Mouse (Mus musculus): ENCODE results near the gene Pfkfb3. TPM values are rescaled to one million over a fixed set of nuclear protein-coding genes. Genes with fewer than 3 reads are reported as not detected.

Pfkfb3 gene
- polyA plus RNA-seq, 1 experiment from 2014 or later: 35.7 TPM

DNA sequence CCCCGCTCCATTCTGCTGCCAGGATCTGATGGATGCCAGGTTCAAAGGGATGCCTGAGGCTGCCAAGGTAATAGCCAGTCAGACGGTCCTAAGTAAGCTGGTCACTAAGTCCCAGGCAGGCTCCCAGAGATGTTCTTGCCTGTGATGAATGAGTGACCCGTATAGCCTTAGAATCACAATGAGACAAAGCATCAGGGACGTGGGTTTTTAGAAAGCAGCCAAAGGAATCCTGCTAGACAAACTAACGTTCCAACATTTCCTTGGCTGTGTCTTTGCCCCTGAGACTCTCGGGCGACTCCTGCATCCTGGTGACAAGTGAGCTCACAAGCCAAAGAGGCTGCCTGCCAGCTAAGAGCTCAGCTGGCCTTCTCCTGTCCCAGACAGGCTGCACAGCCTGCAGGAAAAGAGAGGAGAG lies 59.0 kb downstream of the Pfkfb3 start:
- H3K9ac ChIP-seq: no peak overlapping the region
- H3K27me3 ChIP-seq (replicated peaks): no peaks in the 10 kb centered on the region
- no peak overlapping the region for H3K27ac ChIP-seq
- H3K9me3 ChIP-seq: no peaks in the 10 kb centered on the region
- peak; percentile 80 for ATAC-seq (replicated peaks)
- peaks cover 20% of the 10 kb centered on the region for H3K4me1 ChIP-seq
- H3K36me3 ChIP-seq (replicated peaks): peaks cover 20% of the 10 kb centered on the region; the same call in 1 of the 2 replicates
- 68% methylated on average over 7 of the region's 7 CpGs for WGBS
- no peak overlapping the region for H3K4me2 ChIP-seq
- no peak overlapping the region for H3K4me3 ChIP-seq

- 95% methylated on average over 5 of the region's 5 CpGs for WGBS
- H3K36me3 ChIP-seq (replicated peaks): peaks cover 31% of the 10 kb centered on the region; the same call in 1 of the 2 replicates
- H3K27ac ChIP-seq: no peak overlapping the region
- H3K4me1 ChIP-seq: peaks cover 1% of the 10 kb centered on the region; the same call in 1 of the 2 replicates
- no peak for ATAC-seq (replicated peaks)
- no peaks in the 10 kb centered on the region for H3K27me3 ChIP-seq (replicated peaks)
- H3K9me3 ChIP-seq: no peaks in the 10 kb centered on the region
- no peak overlapping the region for H3K9ac ChIP-seq
- H3K4me2 ChIP-seq: no peak overlapping the region
- no peak overlapping the region for H3K4me3 ChIP-seq
Observed at GRCm38 (mm10) chr2:11492855-11493254, 61.0 kb downstream of the Pfkfb3 start.

DNA sequence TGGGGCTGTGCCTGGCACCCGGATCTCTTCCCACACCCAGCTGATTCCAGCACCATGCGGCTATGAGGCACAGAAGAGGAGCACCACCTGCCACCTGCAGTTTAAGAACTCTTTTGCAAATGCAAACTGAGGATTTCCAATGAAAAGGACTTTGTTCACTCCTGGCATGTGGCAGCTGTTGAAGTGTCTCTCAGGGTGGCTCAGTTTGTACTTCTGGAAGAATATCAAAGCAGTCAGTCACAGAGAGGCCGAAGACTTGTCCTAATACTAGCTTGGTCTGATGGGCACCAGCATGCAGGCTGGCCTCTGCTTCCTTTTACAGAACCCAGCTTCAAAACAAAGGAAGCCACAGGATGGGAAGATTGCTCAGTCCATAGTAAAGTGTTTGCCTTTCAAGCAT lies 62.4 kb downstream of the Pfkfb3 start:
- H3K36me3 ChIP-seq (replicated peaks): peaks cover 37% of the 10 kb centered on the region; the same call in 1 of the 2 replicates
- WGBS: 50% methylated on average over 3 of the region's 3 CpGs
- no peak overlapping the region for H3K27ac ChIP-seq

DNA sequence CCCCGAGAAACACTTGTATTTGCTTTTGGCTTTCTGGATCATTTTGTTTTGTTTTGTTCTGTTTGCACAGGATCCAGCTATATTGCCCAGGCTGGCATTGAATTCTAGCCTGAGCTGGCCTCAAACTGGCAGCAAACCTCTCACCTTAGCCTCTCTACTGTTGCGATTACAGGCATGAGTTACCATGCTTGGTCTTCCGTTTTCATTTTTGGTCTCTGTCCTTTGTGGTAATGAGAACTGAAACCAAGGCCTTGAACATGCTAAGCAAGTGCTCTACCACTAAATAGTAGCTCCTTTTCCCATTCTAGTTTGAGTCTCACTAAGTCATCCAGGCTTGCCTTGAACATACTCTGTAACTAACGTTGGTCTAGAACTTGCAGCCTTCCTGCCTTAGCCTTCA lies 63.3 kb downstream of the Pfkfb3 start:
- ATAC-seq (replicated peaks): no peak
- Histone ChIP-seq H3K9ac (no peak overlapping the region), H3K4me1 (no peaks in the 10 kb centered on the region), H3K27ac (no peak overlapping the region), H3K9me3 (no peaks in the 10 kb centered on the region), H3K36me3 (replicated peaks) (peaks cover 46% of the 10 kb centered on the region; the same call in 1 of the 2 replicates), H3K4me3 (no peak overlapping the region), H3K4me2 (no peak overlapping the region), H3K27me3 (replicated peaks) (no peaks in the 10 kb centered on the region)
- WGBS: 95% methylated on average over 4 of the region's 4 CpGs

More for the DNA sequence above, 62.4 kb downstream of the Pfkfb3 start:
- Histone ChIP-seq H3K4me3 (no peak overlapping the region), H3K9me3 (no peaks in the 10 kb centered on the region), H3K4me2 (no peak overlapping the region), H3K9ac (no peak overlapping the region), H3K4me1 (no peaks in the 10 kb centered on the region), H3K27me3 (replicated peaks) (no peaks in the 10 kb centered on the region)
- ATAC-seq (replicated peaks): no peak

GRCm38 (mm10) chr2:11483226-11483625 lies 70.7 kb downstream of the Pfkfb3 start:
- no peak overlapping the region for H3K4me3 ChIP-seq
- no peaks in the 10 kb centered on the region for H3K9me3 ChIP-seq
- H3K9ac ChIP-seq: no peak overlapping the region
- no peaks in the 10 kb centered on the region for H3K4me1 ChIP-seq
- no peak for ATAC-seq (replicated peaks)
- no peaks in the 10 kb centered on the region for H3K27me3 ChIP-seq (replicated peaks)
- no peak overlapping the region for H3K4me2 ChIP-seq
- H3K36me3 ChIP-seq (replicated peaks): peaks cover 79% of the 10 kb centered on the region
- no peak overlapping the region for H3K27ac ChIP-seq
- 89% methylated on average over 4 of the region's 4 CpGs for WGBS

GRCm38 (mm10) chr2:11482364-11482763 lies 71.5 kb downstream of the Pfkfb3 start:
- Histone ChIP-seq H3K4me2 (no peak overlapping the region), H3K9me3 (no peaks in the 10 kb centered on the region), H3K4me1 (no peaks in the 10 kb centered on the region), H3K4me3 (no peak overlapping the region), H3K9ac (no peak overlapping the region), H3K27me3 (replicated peaks) (no peaks in the 10 kb centered on the region), H3K27ac (no peak overlapping the region), H3K36me3 (replicated peaks) (peaks cover 71% of the 10 kb centered on the region)
- WGBS: 91% methylated on average over 7 of the region's 7 CpGs
- ATAC-seq (replicated peaks): no peak

- H3K9me3 ChIP-seq: no peaks in the 10 kb centered on the region
- H3K4me3 ChIP-seq: no peak overlapping the region
- H3K4me1 ChIP-seq: no peaks in the 10 kb centered on the region
- H3K27me3 ChIP-seq (replicated peaks): no peaks in the 10 kb centered on the region
- no peak overlapping the region for H3K9ac ChIP-seq
- no peak overlapping the region for H3K4me2 ChIP-seq
- H3K27ac ChIP-seq: no peak overlapping the region
- H3K36me3 ChIP-seq (replicated peaks): peaks cover 60% of the 10 kb centered on the region
- ATAC-seq (replicated peaks): no peak
- WGBS: 88% methylated on average over 2 of the region's 2 CpGs
Observed at GRCm38 (mm10) chr2:11478960-11479359, 74.9 kb downstream of the Pfkfb3 start.

DNA sequence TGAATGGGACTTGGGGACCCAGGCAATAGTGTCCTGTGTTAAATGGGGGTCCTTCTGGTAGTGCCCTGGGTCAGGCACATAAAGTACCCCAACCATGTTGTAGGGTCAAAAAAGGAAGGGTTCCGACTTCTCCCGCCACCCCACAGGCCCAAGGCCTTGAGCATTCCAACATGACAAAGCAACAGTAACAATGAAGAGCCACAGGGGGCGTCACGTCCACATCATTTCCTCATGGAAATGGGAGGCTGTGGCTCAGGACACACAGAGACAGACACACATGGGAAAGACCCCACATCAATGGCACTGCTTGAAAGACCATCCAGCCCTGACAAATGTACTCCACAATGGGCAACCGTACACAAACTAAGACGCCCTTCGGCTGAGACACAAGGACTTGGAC lies 78.6 kb downstream of the Pfkfb3 start:
- 93% methylated on average over 7 of the region's 7 CpGs for WGBS
- H3K9ac ChIP-seq: no peak overlapping the region
- no peak overlapping the region for H3K4me2 ChIP-seq
- H3K4me3 ChIP-seq: no peak overlapping the region
- H3K27ac ChIP-seq: no peak overlapping the region
- H3K4me1 ChIP-seq: no peaks in the 10 kb centered on the region
- H3K9me3 ChIP-seq: no peaks in the 10 kb centered on the region
- H3K27me3 ChIP-seq (replicated peaks): no peaks in the 10 kb centered on the region
- H3K36me3 ChIP-seq (replicated peaks): peaks cover 59% of the 10 kb centered on the region
- no peak for ATAC-seq (replicated peaks)

DNA sequence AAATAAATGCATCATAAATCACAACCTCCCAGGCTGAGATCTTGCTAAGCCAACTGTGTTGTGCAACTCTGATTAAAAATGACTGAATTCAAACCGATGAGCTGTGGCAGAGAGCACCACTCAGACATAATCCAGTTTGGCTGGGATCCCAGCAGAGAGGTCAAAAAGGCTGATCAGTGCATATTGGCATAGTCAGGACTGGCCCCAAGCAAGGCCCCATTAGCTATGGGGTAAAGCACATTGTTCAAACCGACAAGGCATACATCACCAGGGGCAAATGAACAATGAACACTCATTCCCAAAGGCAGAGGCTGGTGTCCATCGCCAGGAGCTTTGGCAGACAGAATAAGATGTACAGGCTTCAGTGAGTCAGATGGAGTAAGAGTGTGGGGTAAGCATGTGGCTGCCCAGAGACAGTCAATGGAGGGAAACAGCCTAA lies 89.2 kb downstream of the Pfkfb3 start:
- ATAC-seq (replicated peaks): peak; percentile 72
- WGBS: 42% methylated on average over 3 of the region's 3 CpGs
- no peaks in the 10 kb centered on the region for H3K27me3 ChIP-seq (replicated peaks)
- no peak overlapping the region for H3K4me2 ChIP-seq
- no peak overlapping the region for H3K4me3 ChIP-seq
- H3K27ac ChIP-seq: no peak overlapping the region
- H3K9me3 ChIP-seq: no peaks in the 10 kb centered on the region
- no peaks in the 10 kb centered on the region for H3K4me1 ChIP-seq
- H3K9ac ChIP-seq: no peak overlapping the region
- no peaks in the 10 kb centered on the region for H3K36me3 ChIP-seq (replicated peaks)

- WGBS: 82% methylated on average over 3 of the region's 3 CpGs
- ATAC-seq (replicated peaks): no peak
- no peaks in the 10 kb centered on the region for H3K9me3 ChIP-seq
Observed at GRCm38 (mm10) chr2:11460976-11461375, 92.9 kb downstream of the Pfkfb3 start.

DNA sequence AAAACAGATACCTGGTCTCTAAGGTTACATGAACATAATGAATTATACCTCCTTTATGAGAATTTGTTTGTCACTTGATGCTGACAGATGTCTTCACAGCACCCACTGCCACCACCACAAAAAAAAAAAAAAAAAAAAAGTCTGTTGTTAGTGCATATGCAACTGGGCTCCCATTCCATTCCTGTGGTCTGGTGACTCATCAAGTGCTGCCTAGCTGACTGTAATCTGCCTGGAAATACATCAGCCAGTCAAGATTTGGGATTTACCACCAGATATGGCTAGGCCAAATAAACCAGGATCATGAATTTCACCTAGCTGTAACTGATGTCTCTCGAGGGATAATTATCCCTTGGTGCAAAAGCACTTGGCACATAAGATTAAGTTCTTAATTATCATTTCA lies 95.4 kb downstream of the Pfkfb3 start:
- no peaks in the 10 kb centered on the region for H3K36me3 ChIP-seq (replicated peaks)
- H3K4me3 ChIP-seq: no peak overlapping the region
- no peak for ATAC-seq (replicated peaks)
- no peaks in the 10 kb centered on the region for H3K4me1 ChIP-seq
- H3K27ac ChIP-seq: no peak overlapping the region
- no peaks in the 10 kb centered on the region for H3K27me3 ChIP-seq (replicated peaks)
- 90% methylated on average over 1 of the region's 1 CpGs for WGBS
- H3K9me3 ChIP-seq: no peaks in the 10 kb centered on the region
- H3K9ac ChIP-seq: no peak overlapping the region
- H3K4me2 ChIP-seq: no peak overlapping the region

More at GRCm38 (mm10) chr2:11460976-11461375, 92.9 kb downstream of the Pfkfb3 start:
- Histone ChIP-seq H3K4me2 (no peak overlapping the region), H3K27me3 (replicated peaks) (no peaks in the 10 kb centered on the region), H3K9ac (no peak overlapping the region), H3K27ac (no peak overlapping the region), H3K4me1 (no peaks in the 10 kb centered on the region), H3K4me3 (no peak overlapping the region), H3K36me3 (replicated peaks) (no peaks in the 10 kb centered on the region)

DNA sequence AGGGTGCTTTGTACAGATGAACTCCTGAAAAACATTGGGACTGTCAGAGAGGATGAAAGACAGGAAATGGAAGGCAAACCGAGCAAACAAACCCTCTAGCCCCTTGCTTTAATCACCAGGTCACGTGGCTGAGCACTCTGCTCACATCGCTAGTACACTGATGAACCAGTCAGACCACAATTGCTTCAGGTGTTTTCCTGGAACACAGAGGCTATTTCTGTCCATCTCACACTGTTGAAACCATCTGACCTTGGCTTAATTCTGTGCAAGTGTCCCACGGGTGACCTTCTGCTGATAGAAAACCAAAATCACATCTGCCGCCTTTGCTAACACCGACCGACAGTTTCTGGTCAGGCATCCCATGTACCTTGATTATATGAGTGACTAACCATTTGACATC lies 96.0 kb downstream of the Pfkfb3 start:
- H3K9me3 ChIP-seq: no peaks in the 10 kb centered on the region
- H3K27me3 ChIP-seq (replicated peaks): no peaks in the 10 kb centered on the region
- no peak overlapping the region for H3K4me2 ChIP-seq
- ATAC-seq (replicated peaks): no peak
- H3K9ac ChIP-seq: no peak overlapping the region
- no peaks in the 10 kb centered on the region for H3K36me3 ChIP-seq (replicated peaks)
- H3K4me1 ChIP-seq: no peaks in the 10 kb centered on the region
- no peak overlapping the region for H3K27ac ChIP-seq
- WGBS: 81% methylated on average over 7 of the region's 7 CpGs
- no peak overlapping the region for H3K4me3 ChIP-seq

GRCm38 (mm10) chr2:11448711-11449110 lies 105.2 kb downstream of the Pfkfb3 start:
- Histone ChIP-seq H3K9ac (no peak overlapping the region), H3K27ac (no peak overlapping the region), H3K4me1 (no peaks in the 10 kb centered on the region), H3K9me3 (no peaks in the 10 kb centered on the region), H3K27me3 (replicated peaks) (no peaks in the 10 kb centered on the region), H3K36me3 (replicated peaks) (no peaks in the 10 kb centered on the region), H3K4me2 (no peak overlapping the region), H3K4me3 (no peak overlapping the region)
- no peak for ATAC-seq (replicated peaks)
- WGBS: 69% methylated on average over 3 of the region's 3 CpGs

Data from midbrain, embryonic 15.5 days (tissue).